Mouse (Mus musculus) CD8-positive naive resting alpha-beta T cell, adult 57 days (primary cell): ENCODE results near the gene Dgkb. TPM values are rescaled to one million over a fixed set of nuclear protein-coding genes. Genes with fewer than 3 reads are reported as not detected.

Source experiments
- total RNA-seq: library from RNA; stranded (reverse); gene quantifications from one replicate; pipeline ENCODE4 v1.2.4, GENCODE M21; 2023

Gene Dgkb
- total RNA-seq, result not detected

GRCm38 (mm10) chr12:37817426-37817825 is at the start of gene Dgkb:
Dgkb (plus strand) TSS chr12:37817726.

